Mouse (Mus musculus): Measurements from ENCODE around the gene Pitx2.

Pitx2 gene

GRCm38 (mm10) chr3:129202871-129203740 lies 3.4 kb downstream of the Pitx2 start:
- DNase-seq (ENCODE audit: low read depth) = no peak

GRCm38 (mm10) chr3:129203761-129204440 lies 4.2 kb downstream of the Pitx2 start:
- no peak for DNase-seq (ENCODE audit: low read depth)

- DNase-seq (ENCODE audit: low read depth) = peak; percentile 64
These were observed 5.0 kb downstream of the Pitx2 start for GRCm38 (mm10) chr3:129204441-129205313.

GRCm38 (mm10) chr3:129205481-129206175 lies 6.0 kb downstream of the Pitx2 start:
- DNase-seq (ENCODE audit: low read depth) = no peak

GRCm38 (mm10) chr3:129206776-129207175 lies 7.1 kb downstream of the Pitx2 start:
- DNase-seq (ENCODE audit: low read depth) = no peak

- no peak for DNase-seq (ENCODE audit: low read depth)
These were observed 7.8 kb downstream of the Pitx2 start for GRCm38 (mm10) chr3:129207231-129208030.

- DNase-seq (ENCODE audit: low read depth) = no peak
These were observed 8.3 kb downstream of the Pitx2 start for GRCm38 (mm10) chr3:129208031-129208380.

GRCm38 (mm10) chr3:129208421-129208820 lies 8.7 kb downstream of the Pitx2 start:
- no peak for DNase-seq (ENCODE audit: low read depth)

- DNase-seq (ENCODE audit: low read depth) = no peak
These were observed 9.6 kb downstream of the Pitx2 start for GRCm38 (mm10) chr3:129209266-129209665.

- no peak for DNase-seq (ENCODE audit: low read depth)
These were observed 10.1 kb downstream of the Pitx2 start for GRCm38 (mm10) chr3:129209771-129210170.

- DNase-seq (ENCODE audit: low read depth) = no peak
These were observed 12.5 kb downstream of the Pitx2 start for GRCm38 (mm10) chr3:129212038-129212645.

- no peak for DNase-seq (ENCODE audit: low read depth)
These were observed 13.1 kb downstream of the Pitx2 start for GRCm38 (mm10) chr3:129212807-129213206.

- peak; percentile 63 for DNase-seq (ENCODE audit: low read depth)
These were observed 14.0 kb downstream of the Pitx2 start for GRCm38 (mm10) chr3:129213633-129214145.

- DNase-seq (ENCODE audit: low read depth) = no peak
These were observed 14.5 kb downstream of the Pitx2 start for GRCm38 (mm10) chr3:129214146-129214665.

GRCm38 (mm10) chr3:129214666-129215161 lies 15.0 kb downstream of the Pitx2 start:
- DNase-seq (ENCODE audit: low read depth) = no peak

GRCm38 (mm10) chr3:129215241-129215750 lies 15.6 kb downstream of the Pitx2 start:
- no peak for DNase-seq (ENCODE audit: low read depth)

- no peak for DNase-seq (ENCODE audit: low read depth)
These were observed 16.2 kb downstream of the Pitx2 start for GRCm38 (mm10) chr3:129215751-129216331.

- DNase-seq (ENCODE audit: low read depth) = no peak
These were observed 16.8 kb downstream of the Pitx2 start for GRCm38 (mm10) chr3:129216491-129216890.

- no peak for DNase-seq (ENCODE audit: low read depth)
These were observed 17.4 kb downstream of the Pitx2 start for GRCm38 (mm10) chr3:129216911-129217561.

Measured in c-Kit-positive CD71-negative TER-119-negative erythroid progenitor cells, embryonic 14.5 days (primary cell).